Mouse (Mus musculus) embryonic stem cell, embryonic (primary cell): ENCODE results near the gene Phyh.

Source experiments
- CTCF ChIA-PET, 4 experiments: fragments of 300-600 bp in 2 of 4; fragments of 350-600 bp in 2 of 4; sonication (Branson Sonifier 250); formaldehyde crosslinking; loops; one replicate each; lab custom pipeline; 2022; ENCODE audit warnings: inconsistent platforms in 2 of 4; lab: Charles Lee
- POLR2A ChIA-PET, 4 experiments: fragments of 300-600 bp in 2 of 4; fragments of 350-600 bp in 2 of 4; sonication (Branson Sonifier 250); formaldehyde crosslinking; loops; one replicate each; lab custom pipeline; 2022; ENCODE audit warnings: antibody characterized with exemption in 4 of 4, inconsistent platforms in 1 of 4; lab: Charles Lee

Phyh gene

DNA sequence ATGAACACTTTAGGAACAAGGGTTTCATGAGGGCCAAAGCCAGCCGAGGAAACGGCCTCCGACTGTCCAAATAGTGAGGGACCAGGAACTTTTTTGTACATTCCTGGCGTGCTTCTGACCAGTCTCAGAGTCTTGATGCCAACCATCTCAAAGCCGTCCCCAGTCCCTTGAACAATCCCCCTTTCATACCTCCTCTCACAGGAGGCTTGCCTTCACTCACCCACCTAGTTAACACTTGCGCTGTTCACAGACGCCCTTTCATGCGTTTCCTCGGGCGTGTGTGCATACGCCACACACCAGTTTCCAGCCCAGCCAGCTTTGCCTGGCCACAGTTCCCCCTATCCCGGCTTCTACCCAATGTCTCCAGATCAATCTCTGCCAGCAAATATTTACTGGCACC is 39.2 kb downstream of the Phyh start:
- CTCF ChIA-PET, result no interaction called here
- POLR2A ChIA-PET, result interaction anchor here in 2 of 4 experiments (1.5 to 4.1 kb wide), 3 partner anchors 9 to 27 kb away, joined by 5 to 21 read pairs (median 6); no protein-coding TSS in a partner anchor

GRCm38 (mm10) chr2:4967806-4968205 is 49.0 kb downstream of the Phyh start:
- CTCF ChIA-PET, result no interaction called here
- POLR2A ChIA-PET, result interaction anchor here in 3 of 4 experiments (0.5 to 5.1 kb wide), 12 partner anchors 10 to 129 kb away, joined by 3 to 49 read pairs (median 8); no protein-coding TSS in a partner anchor

DNA sequence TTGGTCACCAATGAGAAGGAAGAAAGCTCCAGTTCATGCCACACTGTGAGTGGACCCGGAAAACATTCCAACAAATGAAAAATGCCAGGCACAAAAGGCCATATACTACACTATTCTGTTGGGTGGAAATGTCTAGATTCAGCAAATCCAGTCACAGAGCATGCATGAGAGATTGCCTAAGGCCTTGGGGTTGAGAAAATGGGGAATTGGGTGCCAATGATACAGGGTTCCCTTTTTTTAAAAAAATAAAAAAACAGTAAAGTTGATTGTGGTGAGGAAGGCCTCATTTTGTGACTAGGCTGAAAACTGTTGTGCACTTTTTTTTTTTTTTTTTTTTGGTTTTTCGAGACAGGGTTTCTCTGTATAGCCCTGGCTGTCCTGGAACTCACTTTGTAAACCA is 50.3 kb downstream of the Phyh start:
- ChIA-PET CTCF (interaction anchor here in 2 of 4 experiments (0.6 to 0.8 kb wide), 2 partner anchors 104 to 470 kb away, joined by 3 to 4 read pairs; no protein-coding TSS in a partner anchor), POLR2A (interaction anchor here in 3 of 4 experiments (0.5 to 5.1 kb wide), 11 partner anchors 9 to 99 kb away, joined by 3 to 49 read pairs (median 5); partner anchors contain the start of genes Optn (in 1 of the 3) and Phyh (in 1 of the 3))

- CTCF ChIA-PET, result no interaction called here
- POLR2A ChIA-PET, result interaction anchor here in 2 of 4 experiments (0.9 to 5.0 kb wide), 5 partner anchors 8 to 58 kb away, joined by 3 to 41 read pairs (median 5); no protein-coding TSS in a partner anchor
Measured at GRCm38 (mm10) chr2:4975807-4976206, 57.0 kb downstream of the Phyh start, which contains the start of gene Ucma. Gene Ucma, plus strand, starts transcription at chr2:4976122.

GRCm38 (mm10) chr2:4978091-4978490 is 59.3 kb downstream of the Phyh start:
- ChIA-PET CTCF (interaction anchor here in 2 of 4 experiments (1.1 to 1.3 kb wide), 2 partner anchors 15 to 40 kb away, joined by 3 read pairs; no protein-coding TSS in a partner anchor), POLR2A (interaction anchor here in 3 of 4 experiments (0.5 to 27.9 kb wide), 10 partner anchors 8 to 61 kb away, joined by 3 to 599 read pairs (median 4); partner anchors contain the start of gene Mcm10 (in 1 of the 3))

DNA sequence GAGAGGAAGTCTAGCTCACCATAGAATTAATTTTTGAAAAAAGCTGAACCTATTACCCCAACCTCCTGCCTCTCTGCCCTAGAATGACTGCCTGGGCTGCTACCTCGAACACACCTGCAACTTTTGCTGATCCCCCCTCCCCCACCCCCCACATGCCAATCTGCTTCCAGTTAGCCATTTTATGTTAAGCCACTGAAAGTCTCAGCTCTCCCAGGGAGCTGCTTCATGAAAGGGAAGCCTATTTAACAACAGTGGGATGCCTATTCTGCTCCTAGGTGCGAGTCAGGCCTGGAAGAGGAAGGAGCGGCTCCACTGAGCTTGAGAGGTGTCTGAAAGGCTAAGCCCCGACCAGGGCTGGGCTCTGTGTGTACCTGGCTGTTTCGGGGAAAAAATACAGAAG is 65.2 kb downstream of the Phyh start:
- ChIA-PET CTCF (interaction anchor here in 2 of 4 experiments (0.6 to 1.1 kb wide), 4 partner anchors 14 to 922 kb away, joined by 3 to 4 read pairs (median 3); no protein-coding TSS in a partner anchor), POLR2A (interaction anchor here (0.6 to 27.9 kb wide), 42 partner anchors 8 to 1362 kb away, joined by 3 to 599 read pairs (median 5); partner anchors contain the start of genes Phyh (in 4 of the 4), Mcm10 (in 2 of the 4) and Ucma (in 2 of the 4))

DNA sequence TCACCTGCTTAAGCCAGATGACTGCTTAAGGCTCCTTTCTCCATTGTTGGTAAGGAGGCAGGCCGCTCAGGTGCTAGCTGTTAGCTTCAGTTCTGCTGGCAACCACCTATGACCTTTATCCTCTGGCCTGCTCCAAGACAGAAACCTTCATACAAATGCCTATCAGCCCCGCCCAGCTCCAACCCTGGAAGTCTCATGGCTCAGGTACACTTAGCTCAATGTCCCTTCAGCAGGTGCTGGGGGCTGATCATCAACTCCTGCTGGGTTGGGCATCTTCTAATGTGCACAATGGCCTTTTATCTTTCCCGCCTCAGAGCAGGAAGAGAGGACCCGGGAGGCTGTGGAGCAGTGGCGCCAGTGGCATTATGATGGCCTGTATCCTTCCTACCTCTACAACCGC is 66.2 kb downstream of the Phyh start:
- ChIA-PET CTCF (no interaction called here), POLR2A (interaction anchor here (0.7 to 27.9 kb wide), 37 partner anchors 9 to 91 kb away, joined by 3 to 599 read pairs (median 5); partner anchors contain the start of genes Phyh (in 3 of the 4), Mcm10 (in 2 of the 4) and Ucma (in 1 of the 4))

DNA sequence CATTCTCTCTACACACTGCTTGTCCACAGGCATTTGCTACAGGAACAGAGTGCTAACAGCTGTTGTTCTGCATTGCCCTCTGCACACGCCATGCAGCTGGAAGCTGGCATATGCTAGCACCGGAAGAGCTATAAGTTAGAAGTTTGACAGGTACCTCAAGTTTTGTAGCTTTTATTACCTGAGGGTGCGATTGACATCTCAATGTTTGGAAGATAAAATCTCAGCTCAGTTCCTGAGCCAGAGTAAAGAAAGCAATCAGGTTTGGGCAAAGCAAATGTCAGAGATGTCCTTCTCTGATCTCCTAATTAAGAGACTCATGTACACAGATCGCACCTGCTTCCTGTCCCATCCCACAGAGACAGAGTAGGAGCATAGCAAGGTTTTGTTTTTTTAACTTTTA is 68.0 kb downstream of the Phyh start:
- ChIA-PET POLR2A (interaction anchor here in 2 of 4 experiments (0.9 to 27.9 kb wide), 12 partner anchors 13 to 106 kb away, joined by 3 to 599 read pairs (median 8); partner anchors contain the start of genes Mcm10 (in 2 of the 2), Phyh (in 2 of the 2) and Sephs1 (in 1 of the 2)), CTCF (interaction anchor here in 2 of 4 experiments (0.6 to 2.0 kb wide), 2 partner anchors 20 to 69 kb away, joined by 4 read pairs; partner anchors contain the start of gene Phyh (in 1 of the 2))

- ChIA-PET CTCF (interaction anchor here in 1 of 4 experiments (2.0 kb wide), 1 partner anchor 69 kb away, joined by 4 read pairs; the partner anchor contains the start of gene Phyh), POLR2A (interaction anchor here in 3 of 4 experiments (0.9 to 27.9 kb wide), 15 partner anchors 12 to 107 kb away, joined by 3 to 599 read pairs (median 3); partner anchors contain the start of genes Mcm10 (in 2 of the 3), Phyh (in 1 of the 3) and Sephs1 (in 1 of the 3))
Measured at GRCm38 (mm10) chr2:4987388-4988180, 68.8 kb downstream of the Phyh start.
